ENCODE assay signal across 9 mouse cellular contexts in the genomic region with DNA sequence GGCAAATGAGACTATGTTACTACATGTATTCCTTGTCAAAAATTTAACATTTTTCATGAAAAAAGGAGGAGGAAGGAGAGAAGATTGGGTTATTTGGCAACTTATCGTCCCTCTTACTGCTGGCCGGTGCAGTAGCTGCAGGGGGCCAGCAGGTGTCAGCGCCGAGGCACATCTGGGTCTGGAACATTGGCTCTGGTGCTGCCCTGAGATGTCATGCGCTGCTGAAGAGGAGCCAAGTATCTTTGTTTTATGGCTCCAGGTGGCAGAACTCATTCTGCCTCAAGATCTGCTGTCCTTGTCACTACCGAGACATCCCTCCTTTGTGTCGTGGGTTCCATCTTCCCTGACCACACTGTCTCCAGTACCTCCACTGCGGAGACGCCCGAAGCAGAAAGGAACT. TPM values are rescaled to one million over a fixed set of nuclear protein-coding genes. Genes with fewer than 3 reads are reported as not detected.
A peak's percentile ranks its signal among the peaks of the same experiment; 100 is the strongest.
DNase-seq lines count a peak whose midpoint lies in the region; ATAC-seq and TF ChIP-seq lines count a peak whose summit lies in the region.
"Had no signal": no experiment of that assay in that cellular context is flagged by ENCODE, and none has a peak within 500 bp of the region (broad histone marks: within the 10 kb centered on the region; RNA-seq: fewer than 3 reads in every experiment).

No protein-coding gene starts in this region.

- H3K4me2 ChIP-seq in intestine, postnatal 0 days (replicated peaks; ENCODE audit: low read depth): no peak overlapping the region
- H3K4me2 ChIP-seq: liver, embryonic 13.5 days had no signal

- H3K36me3 ChIP-seq in intestine, postnatal 0 days (ENCODE audit: control insufficient read depth, insufficient read depth): no peaks in the 10 kb centered on the region
- H3K36me3 ChIP-seq: liver, embryonic 13.5 days had no signal

- H3K4me3 ChIP-seq in intestine, postnatal 0 days (ENCODE audit: low read depth, low read length): no peak overlapping the region
- H3K4me3 ChIP-seq: liver, embryonic 13.5 days had no signal

- no peaks in the 10 kb centered on the region; the same call in 1 of the 2 replicates for H3K4me1 ChIP-seq in intestine, postnatal 0 days (replicated peaks; ENCODE audit: control insufficient read depth, insufficient read depth, low read length)
- H3K4me1 ChIP-seq: liver, embryonic 13.5 days had no signal

- H3K9me3 ChIP-seq in intestine, postnatal 0 days (ENCODE audit: control insufficient read depth): no peaks in the 10 kb centered on the region
- H3K9me3 ChIP-seq: liver, embryonic 13.5 days had no signal

- H3K27me3 ChIP-seq in intestine, postnatal 0 days (replicated peaks; ENCODE audit: control insufficient read depth, insufficient read depth, low read length): no peaks in the 10 kb centered on the region
- H3K27me3 ChIP-seq: liver, embryonic 13.5 days had no signal

- H3K9ac ChIP-seq in intestine, postnatal 0 days (ENCODE audit: low read depth, low read length): no peak overlapping the region
- H3K9ac ChIP-seq: liver, embryonic 13.5 days had no signal

- peak; percentile 50 for DNase-seq in ovary, postnatal 14 days (ENCODE audit: low spot score)
- DNase-seq in ovary, adult 18-20 months (ENCODE audit: low spot score): no peak
- peak; percentile 69 for DNase-seq in R1 (ENCODE audit: low read depth, low spot score)
- peak; percentile 77 for DNase-seq in lung, postnatal 10 days
- peak; percentile 36 for DNase-seq in right cerebral cortex, postnatal 4 days
- no peak for DNase-seq in cerebellum, adult 18-20 months
- DNase-seq: liver, embryonic 13.5 days had no signal

- peak; percentile 94 for TF ChIP-seq CTCF in intestine, postnatal 0 days (IDR thresholded peaks at IDR 0.05; ENCODE audit: low read depth)

- peak; percentile 89 for ATAC-seq in erythroid progenitor cell, adult 5-6 weeks (replicated peaks; ENCODE audit: low FRiP score, poor library complexity, severe bottlenecking)
- ATAC-seq in intestine, postnatal 0 days: no peak

- WGBS in intestine, postnatal 0 days: 44% methylated on average over 10 of the region's 10 CpGs

- no peak overlapping the region for H3K27ac ChIP-seq in intestine, postnatal 0 days (ENCODE audit: low read depth, low read length)
- H3K27ac ChIP-seq: liver, embryonic 13.5 days had no signal

RNA-seq across cellular contexts. Expression of gene Ncl, which starts 12.8 kb away (rescaled TPM):
- total RNA-seq in erythroid progenitor cell, adult 5-6 weeks (2015; ENCODE audit: low replicate concordance): 148 and 176 TPM in 2 replicates
- total RNA-seq in erythroid progenitor cell, adult 5-6 weeks (2017; ENCODE audit: low replicate concordance): 169 and 177 TPM in 2 replicates
- polyA plus RNA-seq in intestine, postnatal 0 days (2015; fragmentation: Nextera tagmentation; extraction: Ambion mirVana): 172 and 188 TPM in 2 replicates

RNA-seq across cellular contexts. Expression of gene Nmur1, which starts 54.0 kb away (rescaled TPM):
- total RNA-seq in erythroid progenitor cell, adult 5-6 weeks (2015; ENCODE audit: low replicate concordance): 1.1 TPM in 1 of 2 replicates, not detected in the other
- not detected in 2 replicates for total RNA-seq in erythroid progenitor cell, adult 5-6 weeks (2017; ENCODE audit: low replicate concordance)
- 4.3 and 4.5 TPM in 2 replicates for polyA plus RNA-seq in intestine, postnatal 0 days (2015; fragmentation: Nextera tagmentation; extraction: Ambion mirVana)
- polyA plus RNA-seq: liver, embryonic 13.5 days had no signal

RNA-seq across cellular contexts. Expression of gene Tex44, which starts 54.1 kb away (rescaled TPM):
- not detected in 2 replicates for total RNA-seq in erythroid progenitor cell, adult 5-6 weeks (2015; ENCODE audit: low replicate concordance)
- total RNA-seq in erythroid progenitor cell, adult 5-6 weeks (2017; ENCODE audit: low replicate concordance): not detected in 2 replicates
- not detected in 2 replicates for polyA plus RNA-seq in intestine, postnatal 0 days (2015; fragmentation: Nextera tagmentation; extraction: Ambion mirVana)
- polyA plus RNA-seq: liver, embryonic 13.5 days had no signal

Comparison
In these comparisons a context has a peak if more than half of its experiments do, and no peak if none do; other contexts are left out.
1. DNase-seq: peak in ovary, postnatal 14 days (single experiment), R1 (single experiment), lung, postnatal 10 days (single experiment) and right cerebral cortex, postnatal 4 days (single experiment); none in ovary, adult 18-20 months (single experiment) and cerebellum, adult 18-20 months (0 of 2).